Mouse (Mus musculus): ENCODE results near the gene Evl. TPM values are rescaled to one million over a fixed set of nuclear protein-coding genes. Genes with fewer than 3 reads are reported as not detected.
"Not testable (repeated sequence)": the region's sequence is repeated elsewhere in the genome, so short reads cannot be mapped to it uniquely, and the experiment has no call there.

Gene Evl
- 222 and 224 TPM in 2 replicates for polyA plus RNA-seq (2012; rRNA removed)

- DNase-seq (ENCODE audit: extremely low spot score in 1 of 2, low spot score in 1 of 2): peak; percentile 47 to 81
Measured at GRCm38 (mm10) chr12:108554120-108554841, at the start of gene Evl. Gene Evl (plus strand): TSS chr12:108554720.

GRCm38 (mm10) chr12:108505846-108506245 lies 48.7 kb upstream of the Evl start:
- no peak for DNase-seq (ENCODE audit: extremely low spot score in 1 of 2, low spot score in 1 of 2)

GRCm38 (mm10) chr12:108507046-108507445 lies 47.5 kb upstream of the Evl start:
- not testable (repeated sequence) for DNase-seq (ENCODE audit: extremely low spot score in 1 of 2, low spot score in 1 of 2)

GRCm38 (mm10) chr12:108510571-108510970 lies 43.9 kb upstream of the Evl start:
- DNase-seq (ENCODE audit: extremely low spot score in 1 of 2, low spot score in 1 of 2): peak in 1 of 2 experiments; percentile 54

DNA sequence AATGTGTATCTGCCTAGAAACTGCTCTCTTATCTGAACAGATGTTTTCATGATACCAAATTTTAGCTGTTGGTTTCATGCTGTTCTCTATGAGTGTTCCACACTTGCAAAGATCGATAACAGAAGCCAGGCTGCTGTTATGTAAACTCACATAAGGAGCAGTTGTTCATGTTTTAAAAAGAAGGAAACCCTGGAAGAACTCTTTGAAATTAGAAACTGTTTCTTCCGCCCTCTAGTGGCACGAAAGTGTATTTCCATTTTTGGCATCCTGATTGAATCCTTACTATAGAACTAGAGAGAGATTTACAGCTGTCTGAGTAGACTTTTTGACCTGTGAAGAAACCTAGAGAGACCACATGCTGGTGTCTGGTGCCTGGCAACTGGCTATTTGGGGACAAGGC lies 43.5 kb upstream of the Evl start:
- peak in 1 of 2 experiments; percentile 83 for DNase-seq (ENCODE audit: extremely low spot score in 1 of 2, low spot score in 1 of 2)

GRCm38 (mm10) chr12:108515464-108515863 lies 39.1 kb upstream of the Evl start:
- no peak for DNase-seq (ENCODE audit: extremely low spot score in 1 of 2, low spot score in 1 of 2)

- DNase-seq (ENCODE audit: extremely low spot score in 1 of 2, low spot score in 1 of 2): no peak
Measured at GRCm38 (mm10) chr12:108519374-108519773, 35.1 kb upstream of the Evl start.

DNA sequence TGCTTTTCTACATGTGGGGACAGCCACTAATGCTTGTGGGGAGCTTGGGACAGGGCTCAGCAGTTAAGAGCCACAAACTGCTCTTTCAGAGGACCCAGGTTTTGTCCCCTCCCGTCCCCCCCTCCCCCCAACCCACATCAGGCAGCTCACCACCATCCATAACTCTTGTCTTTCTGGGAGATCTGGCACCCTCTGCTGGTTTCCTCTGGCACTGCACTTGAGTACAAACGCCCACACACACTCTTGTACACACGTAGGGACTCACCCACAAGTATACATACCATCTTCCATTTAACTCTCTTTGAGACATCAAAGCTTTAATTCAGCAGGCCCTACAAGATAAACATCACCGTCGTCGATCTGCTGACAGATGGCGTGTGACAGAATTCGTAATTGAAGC lies 25.3 kb upstream of the Evl start:
- peak in 1 of 2 experiments; percentile 81 for DNase-seq (ENCODE audit: extremely low spot score in 1 of 2, low spot score in 1 of 2)

- DNase-seq (ENCODE audit: extremely low spot score in 1 of 2, low spot score in 1 of 2): no peak
Measured at GRCm38 (mm10) chr12:108534484-108534883, 20.0 kb upstream of the Evl start.

GRCm38 (mm10) chr12:108536461-108536860 lies 18.1 kb upstream of the Evl start:
- no peak for DNase-seq (ENCODE audit: extremely low spot score in 1 of 2, low spot score in 1 of 2)

GRCm38 (mm10) chr12:108541088-108541487 lies 13.4 kb upstream of the Evl start:
- DNase-seq (ENCODE audit: extremely low spot score in 1 of 2, low spot score in 1 of 2): peak in 1 of 2 experiments; percentile 82

GRCm38 (mm10) chr12:108546508-108547153 lies 7.9 kb upstream of the Evl start:
- no peak for DNase-seq (ENCODE audit: extremely low spot score in 1 of 2, low spot score in 1 of 2)

- DNase-seq (ENCODE audit: extremely low spot score in 1 of 2, low spot score in 1 of 2): no peak
Measured at GRCm38 (mm10) chr12:108547251-108547875, 7.2 kb upstream of the Evl start.

GRCm38 (mm10) chr12:108551731-108552130 lies 2.8 kb upstream of the Evl start:
- no peak for DNase-seq (ENCODE audit: extremely low spot score in 1 of 2, low spot score in 1 of 2)

GRCm38 (mm10) chr12:108553079-108553478 lies 1.4 kb upstream of the Evl start:
- no peak for DNase-seq (ENCODE audit: extremely low spot score in 1 of 2, low spot score in 1 of 2)

DNA sequence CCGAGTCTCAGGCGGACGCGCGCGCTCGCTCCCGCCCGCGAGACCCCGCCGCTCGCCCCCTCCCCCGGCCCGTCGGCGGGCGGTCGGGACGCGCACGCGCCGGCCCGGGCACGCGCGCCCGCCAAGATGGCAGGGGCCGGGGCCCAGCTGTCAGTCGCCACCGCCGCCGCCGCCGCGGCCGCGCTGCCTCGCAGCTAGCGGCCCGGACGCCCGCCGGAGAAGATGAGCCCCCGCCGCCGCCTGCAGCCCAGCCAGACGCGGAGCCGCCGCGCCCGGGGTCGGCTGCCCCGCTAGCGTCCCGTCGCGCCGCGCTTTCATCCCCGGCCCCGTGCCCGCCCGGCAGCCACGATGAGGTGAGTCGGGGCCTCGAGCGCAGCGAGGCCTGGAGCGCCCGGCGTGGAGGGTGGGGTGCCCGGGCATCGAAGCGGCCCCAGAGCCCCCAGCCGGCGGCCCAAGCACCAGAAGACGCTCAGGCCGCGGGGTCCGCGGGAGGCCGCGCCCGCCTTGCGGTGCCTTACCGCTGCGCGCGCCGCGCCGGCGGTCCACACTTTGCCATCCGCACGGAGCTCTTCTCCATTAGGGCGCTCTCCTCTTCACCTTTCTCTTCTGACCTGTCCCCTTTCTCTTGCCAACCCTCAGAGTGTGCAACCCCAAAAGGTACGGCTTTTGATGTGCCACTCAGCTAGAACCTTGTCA lies 489 bp downstream of the Evl start:
- DNase-seq (ENCODE audit: extremely low spot score in 1 of 2, low spot score in 1 of 2): no peak

DNA sequence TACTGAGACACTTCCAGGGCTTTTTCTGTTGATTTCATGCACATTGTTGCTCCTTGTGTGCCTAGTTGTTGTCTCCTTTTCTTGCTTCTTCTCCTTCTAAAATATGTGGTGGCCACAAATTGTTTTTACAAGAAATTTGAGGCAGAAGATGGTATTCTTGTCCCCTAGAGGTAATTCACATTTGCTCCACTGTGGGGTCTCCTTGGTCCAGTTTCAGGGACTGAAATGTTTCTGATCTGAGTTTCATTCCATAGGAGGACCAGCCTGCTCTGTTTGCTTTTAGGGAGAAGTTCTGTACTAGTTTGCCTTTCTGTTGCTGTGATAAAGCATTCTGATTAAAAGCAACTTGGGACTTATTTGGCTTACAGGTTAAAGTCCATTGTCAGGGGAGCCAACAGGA lies 3.7 kb downstream of the Evl start:
- DNase-seq (ENCODE audit: extremely low spot score in 1 of 2, low spot score in 1 of 2): no peak

GRCm38 (mm10) chr12:108563238-108563637 lies 8.7 kb downstream of the Evl start:
- DNase-seq (ENCODE audit: extremely low spot score in 1 of 2, low spot score in 1 of 2): no peak

GRCm38 (mm10) chr12:108564910-108565506 lies 10.5 kb downstream of the Evl start:
- DNase-seq (ENCODE audit: extremely low spot score in 1 of 2, low spot score in 1 of 2): no peak

DNA sequence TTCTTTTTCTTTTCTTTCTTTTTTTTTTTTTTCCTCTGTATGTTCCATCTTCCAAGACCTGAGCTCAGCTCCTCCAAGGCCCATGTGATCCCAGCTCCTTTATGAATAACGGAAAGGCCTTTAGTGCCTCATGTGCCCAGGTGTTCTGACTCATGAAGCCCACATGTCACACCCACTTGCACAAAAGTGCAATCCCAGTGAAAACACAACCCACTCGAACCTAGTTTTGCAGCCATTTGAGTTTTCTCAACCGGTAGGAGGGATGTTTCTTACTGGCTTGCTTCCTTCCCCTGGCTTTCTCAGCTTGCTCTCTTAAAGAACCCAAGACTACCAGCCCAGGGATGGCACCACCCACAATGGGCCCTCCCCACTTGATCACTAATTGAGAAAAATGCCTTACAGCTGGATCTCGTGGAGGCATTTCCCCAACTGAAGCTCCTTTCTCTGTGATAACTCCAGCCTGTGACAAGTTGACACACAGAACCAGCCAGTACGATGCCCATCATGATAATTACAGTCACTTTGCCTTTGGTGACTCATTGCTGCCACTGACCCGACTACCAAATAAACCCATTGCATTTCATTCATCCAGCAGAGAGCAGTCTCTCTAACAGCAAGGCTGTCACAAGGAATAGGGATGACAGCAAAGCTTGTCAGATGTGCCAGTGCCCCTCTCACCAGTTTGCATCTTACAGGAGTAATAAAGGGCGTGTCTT lies 24.8 kb downstream of the Evl start:
- peak; percentile 75 to 82 for DNase-seq (ENCODE audit: extremely low spot score in 1 of 2, low spot score in 1 of 2)
